Mouse (Mus musculus): ENCODE data around the gene Lsm10.

Gene Lsm10

GRCm38 (mm10) chr4:126091873-126092272 is 4.5 kb upstream of the Lsm10 start:
- in situ Hi-C loops (cut with MboI; ENCODE audit: unreplicated experiment in 2 of 2), result loop anchor here in 1 of 2 experiments (25.0 kb wide), 1 partner anchor 170 kb away; the partner anchor contains the start of genes Map7d1 and Trappc3

- in situ Hi-C loops (cut with MboI; ENCODE audit: unreplicated experiment in 2 of 2), result loop anchor here in 1 of 2 experiments (25.0 kb wide), 1 partner anchor 166 kb away; the partner anchor contains the start of genes Map7d1 and Trappc3
These were observed 597 bp upstream of the Lsm10 start for GRCm38 (mm10) chr4:126095622-126096430.

- in situ Hi-C loops (cut with MboI; ENCODE audit: unreplicated experiment in 2 of 2), result loop anchor here in 1 of 2 experiments (25.0 kb wide), 1 partner anchor 165 kb away; the partner anchor contains the start of genes Map7d1 and Trappc3
These were observed 1.4 kb downstream of the Lsm10 start for GRCm38 (mm10) chr4:126097711-126098253.

- in situ Hi-C loops (cut with MboI; ENCODE audit: unreplicated experiment in 2 of 2), result loop anchor here in 1 of 2 experiments (25.0 kb wide), 1 partner anchor 163 kb away; the partner anchor contains the start of genes Map7d1 and Trappc3
These were observed 2.9 kb downstream of the Lsm10 start for GRCm38 (mm10) chr4:126099365-126099764.

- in situ Hi-C loops (cut with MboI; ENCODE audit: unreplicated experiment in 2 of 2), result no loop called here
These were observed 4.3 kb downstream of the Lsm10 start for GRCm38 (mm10) chr4:126100764-126101163.

- in situ Hi-C loops (cut with MboI; ENCODE audit: unreplicated experiment in 2 of 2), result no loop called here
These were observed 5.8 kb downstream of the Lsm10 start for GRCm38 (mm10) chr4:126102061-126102841.

- in situ Hi-C loops (cut with MboI; ENCODE audit: unreplicated experiment in 2 of 2), result no loop called here
These were observed 6.7 kb downstream of the Lsm10 start for GRCm38 (mm10) chr4:126103057-126103581.

GRCm38 (mm10) chr4:126103590-126104068 is 7.2 kb downstream of the Lsm10 start, which contains the start of gene Stk40:
Stk40 (plus strand) TSS chr4:126103957.
- in situ Hi-C loops (cut with MboI; ENCODE audit: unreplicated experiment in 2 of 2), result no loop called here

GRCm38 (mm10) chr4:126104261-126105075 is 8.0 kb downstream of the Lsm10 start:
- in situ Hi-C loops (cut with MboI; ENCODE audit: unreplicated experiment in 2 of 2), result no loop called here

GRCm38 (mm10) chr4:126105131-126105783 is 8.8 kb downstream of the Lsm10 start:
- in situ Hi-C loops (cut with MboI; ENCODE audit: unreplicated experiment in 2 of 2), result no loop called here

GRCm38 (mm10) chr4:126108061-126108740 is 11.8 kb downstream of the Lsm10 start:
- in situ Hi-C loops (cut with MboI; ENCODE audit: unreplicated experiment in 2 of 2), result no loop called here

- in situ Hi-C loops (cut with MboI; ENCODE audit: unreplicated experiment in 2 of 2), result no loop called here
These were observed 13.4 kb downstream of the Lsm10 start for GRCm38 (mm10) chr4:126109613-126110373.

- in situ Hi-C loops (cut with MboI; ENCODE audit: unreplicated experiment in 2 of 2), result no loop called here
These were observed 14.1 kb downstream of the Lsm10 start for GRCm38 (mm10) chr4:126110374-126111152.

GRCm38 (mm10) chr4:126111153-126111549 is 14.7 kb downstream of the Lsm10 start:
- in situ Hi-C loops (cut with MboI; ENCODE audit: unreplicated experiment in 2 of 2), result no loop called here

- in situ Hi-C loops (cut with MboI; ENCODE audit: unreplicated experiment in 2 of 2), result no loop called here
These were observed 16.8 kb downstream of the Lsm10 start for GRCm38 (mm10) chr4:126113243-126113642.

- in situ Hi-C loops (cut with MboI; ENCODE audit: unreplicated experiment in 2 of 2), result no loop called here
These were observed 17.5 kb downstream of the Lsm10 start for GRCm38 (mm10) chr4:126113943-126114342.

GRCm38 (mm10) chr4:126115411-126115810 is 19.0 kb downstream of the Lsm10 start:
- in situ Hi-C loops (cut with MboI; ENCODE audit: unreplicated experiment in 2 of 2), result no loop called here
